Mouse (Mus musculus): ENCODE measurements around the gene Pygo1.

DNA sequence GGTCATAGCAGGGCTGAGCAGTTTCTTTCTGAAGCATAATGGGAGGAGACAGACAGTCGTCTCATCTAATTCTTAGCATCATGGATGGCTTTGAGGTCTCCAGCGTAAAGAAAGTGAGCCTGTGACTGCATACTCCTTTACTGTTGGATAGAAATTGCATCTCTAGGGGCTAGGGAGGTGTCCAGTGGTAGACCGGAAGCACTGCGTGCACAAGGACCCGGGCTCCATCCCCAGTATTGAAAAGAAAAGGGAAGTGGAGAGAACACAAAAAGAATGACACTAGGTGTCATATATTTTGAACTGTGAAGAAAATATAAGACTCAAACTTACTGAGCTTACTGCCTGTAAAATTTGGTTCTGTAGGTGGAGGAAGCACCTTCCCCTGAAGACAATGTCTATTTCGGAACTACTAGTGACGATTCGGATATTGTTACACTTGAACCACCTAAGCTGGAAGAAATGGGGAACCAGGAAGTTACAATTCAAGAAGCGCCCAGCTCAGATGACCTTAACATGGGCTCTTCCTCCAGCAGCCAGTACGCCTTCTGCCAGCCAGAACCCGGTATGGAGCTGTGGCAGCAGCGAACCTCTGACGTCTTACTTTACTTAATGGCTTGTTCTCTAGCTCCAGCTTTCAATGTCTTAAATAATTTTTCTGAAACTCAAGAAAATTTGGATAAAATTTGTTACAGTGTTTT lies 76.0 kb downstream of the Pygo1 start:
- TF ChIP-seq EP300 (IDR thresholded peaks at IDR 0.05; ENCODE audit: low read depth) (no peak), CTCF (IDR thresholded peaks at IDR 0.05; ENCODE audit: low read depth) (no peak)
